Mouse (Mus musculus): Measurements from ENCODE around the gene Kcnq1. TPM values are rescaled to one million over a fixed set of nuclear protein-coding genes. Genes with fewer than 3 reads are reported as not detected.

The Kcnq1 gene
- polyA plus RNA-seq, 2 experiments = 1.5 to 1.7 TPM

GRCm38 (mm10) chr7:143404296-143404695 lies 298.1 kb downstream of the Kcnq1 start:
- H3K4me1 ChIP-seq (ENCODE audit: control insufficient read depth, insufficient read depth, low read length) = peaks cover 21% of the 10 kb centered on the region
- no peak overlapping the region for H3K4me3 ChIP-seq (replicated peaks; ENCODE audit: low read length)
- no peak for TF ChIP-seq POLR2A (IDR thresholded peaks at IDR 0.05; ENCODE audit: borderline replicate concordance, extremely low read depth, insufficient read depth, insufficient read length)
- no peaks in the 10 kb centered on the region for H3K36me3 ChIP-seq (ENCODE audit: control insufficient read depth, insufficient read depth, low read length)
- no peak overlapping the region for H3K27ac ChIP-seq (replicated peaks; ENCODE audit: low read depth, low read length)
- DNase-seq (ENCODE audit: low spot score) (no peak), ATAC-seq (ENCODE audit: low FRiP score, low read depth) (no peak)
- no peaks in the 10 kb centered on the region for H3K27me3 ChIP-seq (ENCODE audit: control insufficient read depth, insufficient read depth, low read length)
- peaks cover 3% of the 10 kb centered on the region; the same call in 1 of the 2 replicates for H3K9me3 ChIP-seq (ENCODE audit: control insufficient read depth, low read length)
- no peak overlapping the region for H3K4me2 ChIP-seq (replicated peaks; ENCODE audit: low read depth, low read length, severe bottlenecking)
- WGBS = 50% methylated on average over 6 of the region's 6 CpGs
- H3K9ac ChIP-seq (ENCODE audit: low read depth, low read length, severe bottlenecking) = no peak overlapping the region

- H3K36me3 ChIP-seq (ENCODE audit: control insufficient read depth, insufficient read depth, low read length) = no peaks in the 10 kb centered on the region
- no peak overlapping the region for H3K4me3 ChIP-seq (replicated peaks; ENCODE audit: low read length)
- DNase-seq (ENCODE audit: low spot score) = no peak
- peak overlapping the region; percentile 82 for H3K27ac ChIP-seq (replicated peaks; ENCODE audit: low read depth, low read length)
- H3K9ac ChIP-seq (ENCODE audit: low read depth, low read length, severe bottlenecking) = no peak overlapping the region
- ATAC-seq (ENCODE audit: low FRiP score, low read depth) = peak; percentile 16
- TF ChIP-seq POLR2A (IDR thresholded peaks at IDR 0.05; ENCODE audit: borderline replicate concordance, extremely low read depth, insufficient read depth, insufficient read length) = no peak
- H3K4me2 ChIP-seq (replicated peaks; ENCODE audit: low read depth, low read length, severe bottlenecking) = no peak overlapping the region
- H3K4me1 ChIP-seq (ENCODE audit: control insufficient read depth, insufficient read depth, low read length) = peaks cover 20% of the 10 kb centered on the region
- H3K27me3 ChIP-seq (ENCODE audit: control insufficient read depth, insufficient read depth, low read length) = no peaks in the 10 kb centered on the region
- 54% methylated on average over 9 of the region's 9 CpGs for WGBS
- no peaks in the 10 kb centered on the region for H3K9me3 ChIP-seq (ENCODE audit: control insufficient read depth, low read length)
Observed at GRCm38 (mm10) chr7:143407931-143408501, 301.9 kb downstream of the Kcnq1 start.

GRCm38 (mm10) chr7:143408615-143409021 lies 302.5 kb downstream of the Kcnq1 start:
- ATAC-seq (ENCODE audit: low FRiP score, low read depth) (peak; percentile 79), DNase-seq (ENCODE audit: low spot score) (peak; percentile 79)

GRCm38 (mm10) chr7:143412606-143413005 lies 306.4 kb downstream of the Kcnq1 start:
- no peak overlapping the region for H3K4me2 ChIP-seq (replicated peaks; ENCODE audit: low read depth, low read length, severe bottlenecking)
- no peaks in the 10 kb centered on the region for H3K27me3 ChIP-seq (ENCODE audit: control insufficient read depth, insufficient read depth, low read length)
- TF ChIP-seq POLR2A (IDR thresholded peaks at IDR 0.05; ENCODE audit: borderline replicate concordance, extremely low read depth, insufficient read depth, insufficient read length) = no peak
- WGBS = 74% methylated on average over 6 of the region's 6 CpGs
- H3K9me3 ChIP-seq (ENCODE audit: control insufficient read depth, low read length) = no peaks in the 10 kb centered on the region
- no peak for DNase-seq (ENCODE audit: low spot score)
- H3K9ac ChIP-seq (ENCODE audit: low read depth, low read length, severe bottlenecking) = no peak overlapping the region
- no peak overlapping the region for H3K27ac ChIP-seq (replicated peaks; ENCODE audit: low read depth, low read length)
- ATAC-seq (ENCODE audit: low FRiP score, low read depth) = no peak
- no peaks in the 10 kb centered on the region for H3K36me3 ChIP-seq (ENCODE audit: control insufficient read depth, insufficient read depth, low read length)
- H3K4me1 ChIP-seq (ENCODE audit: control insufficient read depth, insufficient read depth, low read length) = peaks cover 38% of the 10 kb centered on the region
- H3K4me3 ChIP-seq (replicated peaks; ENCODE audit: low read length) = no peak overlapping the region

More at GRCm38 (mm10) chr7:143408615-143409021, 302.5 kb downstream of the Kcnq1 start:
- Histone ChIP-seq H3K36me3 (ENCODE audit: control insufficient read depth, insufficient read depth, low read length) (no peaks in the 10 kb centered on the region), H3K4me3 (replicated peaks; ENCODE audit: low read length) (no peak overlapping the region), H3K4me2 (replicated peaks; ENCODE audit: low read depth, low read length, severe bottlenecking) (no peak overlapping the region), H3K27me3 (ENCODE audit: control insufficient read depth, insufficient read depth, low read length) (no peaks in the 10 kb centered on the region), H3K27ac (replicated peaks; ENCODE audit: low read depth, low read length) (peak overlapping the region; percentile 82), H3K9ac (ENCODE audit: low read depth, low read length, severe bottlenecking) (peak overlapping the region; percentile 21; the same call in 1 of the 2 replicates), H3K4me1 (ENCODE audit: control insufficient read depth, insufficient read depth, low read length) (peaks cover 20% of the 10 kb centered on the region), H3K9me3 (ENCODE audit: control insufficient read depth, low read length) (no peaks in the 10 kb centered on the region)
- TF ChIP-seq POLR2A (IDR thresholded peaks at IDR 0.05; ENCODE audit: borderline replicate concordance, extremely low read depth, insufficient read depth, insufficient read length) = no peak
- 28% methylated on average over 13 of the region's 13 CpGs for WGBS

- Histone ChIP-seq H3K9ac (ENCODE audit: low read depth, low read length, severe bottlenecking) (peak overlapping the region; percentile 26; the same call in 1 of the 2 replicates), H3K27me3 (ENCODE audit: control insufficient read depth, insufficient read depth, low read length) (no peaks in the 10 kb centered on the region), H3K27ac (replicated peaks; ENCODE audit: low read depth, low read length) (peak overlapping the region; percentile 48; the same call in 1 of the 2 replicates), H3K4me3 (replicated peaks; ENCODE audit: low read length) (no peak overlapping the region), H3K9me3 (ENCODE audit: control insufficient read depth, low read length) (no peaks in the 10 kb centered on the region), H3K4me1 (ENCODE audit: control insufficient read depth, insufficient read depth, low read length) (peaks cover 20% of the 10 kb centered on the region), H3K36me3 (ENCODE audit: control insufficient read depth, insufficient read depth, low read length) (no peaks in the 10 kb centered on the region), H3K4me2 (replicated peaks; ENCODE audit: low read depth, low read length, severe bottlenecking) (no peak overlapping the region)
- ATAC-seq (ENCODE audit: low FRiP score, low read depth) (peak; percentile 61), DNase-seq (ENCODE audit: low spot score) (no peak)
- no peak for TF ChIP-seq POLR2A (IDR thresholded peaks at IDR 0.05; ENCODE audit: borderline replicate concordance, extremely low read depth, insufficient read depth, insufficient read length)
- WGBS = 25% methylated on average over 4 of the region's 4 CpGs
Observed at GRCm38 (mm10) chr7:143415070-143415469, 308.9 kb downstream of the Kcnq1 start.
